Mouse (Mus musculus) liver, embryonic 13.5 days (tissue): ENCODE data around the gene Iyd. TPM values are rescaled to one million over a fixed set of nuclear protein-coding genes. Genes with fewer than 3 reads are reported as not detected.

Source experiments
- ATAC-seq: fragments of 200-750 bp; cut with Nextera tagmentation; 2 replicates; pipeline ENCODE4 v1.8.0; 2017; ENCODE audit warnings: low read depth, mild to moderate bottlenecking, moderate number of reproducible peaks, moderate library complexity
- DNase-seq: peaks from one replicate; pipeline ENCODE4 v3.0.0; 2022
- H3K27ac ChIP-seq: fragments of 300-500 bp; sonication (generic); 2 replicates; pipeline ENCODE4 v1.5.1; 2015; ENCODE audit warnings: moderate library complexity, mild to moderate bottlenecking, inconsistent platforms
- H3K27me3 ChIP-seq: fragments of 300-500 bp; sonication (generic); 2 replicates; pipeline ENCODE4 v1.6.1; 2015; ENCODE audit warnings: mild to moderate bottlenecking, inconsistent platforms
- H3K36me3 ChIP-seq: fragments of 300-500 bp; sonication (generic); 2 replicates; pipeline ENCODE4 v1.6.1; 2015; ENCODE audit warnings: mild to moderate bottlenecking, inconsistent platforms
- H3K4me1 ChIP-seq: fragments of 300-500 bp; sonication (generic); replicated peaks from 2 replicates; pipeline ENCODE4 v1.6.1; 2015; ENCODE audit warnings: inconsistent platforms
- H3K4me2 ChIP-seq: fragments of 300-500 bp; sonication (generic); 2 replicates; pipeline ENCODE4 v1.6.1; 2015; ENCODE audit warnings: inconsistent platforms, mild to moderate bottlenecking, moderate library complexity
- H3K4me3 ChIP-seq: fragments of 300-500 bp; sonication (generic); replicated peaks from 2 replicates; pipeline ENCODE4 v1.5.1; 2015; ENCODE audit warnings: mild to moderate bottlenecking, inconsistent platforms
- H3K9ac ChIP-seq: fragments of 300-500 bp; sonication (generic); 2 replicates; pipeline ENCODE4 v1.6.1; 2015; ENCODE audit warnings: mild to moderate bottlenecking, inconsistent platforms
- H3K9me3 ChIP-seq: fragments of 300-500 bp; sonication (generic); replicated peaks from 2 replicates; pipeline ENCODE4 v1.6.1; 2016; ENCODE audit warnings: inconsistent platforms
- WGBS: fragments of 180-500 bp; shearing (Covaris S2); methylation state at CpG from one replicate; pipeline ENCODE4 v1.1.7; 2015; ENCODE audit not compliant: insufficient replicate concordance; 5-methylcytosine and 5-hydroxymethylcytosine counted together
- polyA plus RNA-seq: library from polyadenylated mRNA; unstranded; fragments of >200 nt; fragmentation: Nextera tagmentation; extraction: Ambion mirVana; gene quantifications from 2 replicates; pipeline ENCODE4 v1.2.1, GENCODE M21; 2015

The Iyd gene
- polyA plus RNA-seq, 1 experiment from 2014 or later, result 5.9 TPM

GRCm38 (mm10) chr10:3514634-3515033 lies 25.4 kb upstream of the Iyd start:
- 62% methylated on average over 1 of the region's 1 CpGs for WGBS

GRCm38 (mm10) chr10:3516442-3516841 lies 23.6 kb upstream of the Iyd start:
- H3K4me2 ChIP-seq, result no peak overlapping the region
- H3K9me3 ChIP-seq, result no peaks in the 10 kb centered on the region
- H3K36me3 ChIP-seq, result no peaks in the 10 kb centered on the region
- no peak overlapping the region for H3K4me3 ChIP-seq
- WGBS, result 28% methylated on average over 6 of the region's 6 CpGs
- no peak overlapping the region for H3K27ac ChIP-seq
- no peak for DNase-seq
- no peak overlapping the region for H3K9ac ChIP-seq
- no peak for ATAC-seq
- H3K4me1 ChIP-seq, result no peaks in the 10 kb centered on the region
- H3K27me3 ChIP-seq, result no peaks in the 10 kb centered on the region

More at GRCm38 (mm10) chr10:3514634-3515033, 25.4 kb upstream of the Iyd start:
- Histone ChIP-seq H3K4me3 (no peak overlapping the region), H3K27me3 (no peaks in the 10 kb centered on the region), H3K27ac (no peak overlapping the region), H3K4me1 (no peaks in the 10 kb centered on the region), H3K36me3 (no peaks in the 10 kb centered on the region), H3K9ac (no peak overlapping the region), H3K9me3 (no peaks in the 10 kb centered on the region), H3K4me2 (no peak overlapping the region)
- ATAC-seq (no peak), DNase-seq (no peak)

- Histone ChIP-seq H3K9ac (no peak overlapping the region), H3K9me3 (no peaks in the 10 kb centered on the region), H3K27me3 (no peaks in the 10 kb centered on the region), H3K4me1 (no peaks in the 10 kb centered on the region), H3K27ac (no peak overlapping the region), H3K4me2 (no peak overlapping the region), H3K36me3 (no peaks in the 10 kb centered on the region), H3K4me3 (no peak overlapping the region)
- DNase-seq, result no peak
- 0 out of 2 replicates have a peak, but pooled peaks have one; percentile 34 for ATAC-seq
- WGBS, result 65% methylated on average over 6 of the region's 6 CpGs
These were observed 16.8 kb upstream of the Iyd start for GRCm38 (mm10) chr10:3523044-3523793.

GRCm38 (mm10) chr10:3524513-3524912 lies 15.5 kb upstream of the Iyd start:
- no peak overlapping the region for H3K9ac ChIP-seq
- no peak overlapping the region for H3K27ac ChIP-seq
- no peaks in the 10 kb centered on the region for H3K27me3 ChIP-seq
- no peaks in the 10 kb centered on the region for H3K9me3 ChIP-seq
- no peak for DNase-seq
- H3K4me3 ChIP-seq, result no peak overlapping the region
- 57% methylated on average over 3 of the region's 3 CpGs for WGBS
- no peaks in the 10 kb centered on the region for H3K36me3 ChIP-seq
- H3K4me1 ChIP-seq, result no peaks in the 10 kb centered on the region
- no peak for ATAC-seq
- H3K4me2 ChIP-seq, result no peak overlapping the region

- 33% methylated on average over 2 of the region's 2 CpGs for WGBS
- Histone ChIP-seq H3K4me2 (no peak overlapping the region), H3K27ac (no peak overlapping the region), H3K9ac (no peak overlapping the region), H3K4me3 (no peak overlapping the region), H3K27me3 (no peaks in the 10 kb centered on the region), H3K36me3 (no peaks in the 10 kb centered on the region), H3K9me3 (no peaks in the 10 kb centered on the region), H3K4me1 (no peaks in the 10 kb centered on the region)
- DNase-seq (no peak), ATAC-seq (no peak)
These were observed 14.5 kb upstream of the Iyd start for GRCm38 (mm10) chr10:3525420-3526019.

- no peak overlapping the region for H3K4me3 ChIP-seq
- no peaks in the 10 kb centered on the region for H3K4me1 ChIP-seq
- H3K4me2 ChIP-seq, result no peak overlapping the region
- H3K27me3 ChIP-seq, result no peaks in the 10 kb centered on the region
- no peaks in the 10 kb centered on the region for H3K9me3 ChIP-seq
- no peak overlapping the region for H3K27ac ChIP-seq
- no peak overlapping the region for H3K9ac ChIP-seq
- ATAC-seq (no peak), DNase-seq (no peak)
- 73% methylated on average over 4 of the region's 4 CpGs for WGBS
- no peaks in the 10 kb centered on the region for H3K36me3 ChIP-seq
These were observed 10.2 kb upstream of the Iyd start for GRCm38 (mm10) chr10:3529807-3530206.

GRCm38 (mm10) chr10:3530661-3531060 lies 9.4 kb upstream of the Iyd start:
- no peaks in the 10 kb centered on the region for H3K36me3 ChIP-seq
- no peak overlapping the region for H3K4me2 ChIP-seq
- H3K9me3 ChIP-seq, result no peaks in the 10 kb centered on the region
- no peak overlapping the region for H3K4me3 ChIP-seq
- ATAC-seq, result no peak
- no peaks in the 10 kb centered on the region for H3K4me1 ChIP-seq
- no peak overlapping the region for H3K9ac ChIP-seq
- DNase-seq, result no peak
- 52% methylated on average over 4 of the region's 4 CpGs for WGBS
- no peaks in the 10 kb centered on the region for H3K27me3 ChIP-seq
- no peak overlapping the region for H3K27ac ChIP-seq

- H3K27me3 ChIP-seq, result no peaks in the 10 kb centered on the region
- 4% methylated on average over 4 of the region's 4 CpGs for WGBS
- DNase-seq (no peak), ATAC-seq (no peak)
- H3K4me3 ChIP-seq, result no peak overlapping the region
- H3K4me1 ChIP-seq, result no peaks in the 10 kb centered on the region
- H3K36me3 ChIP-seq, result no peaks in the 10 kb centered on the region
- H3K4me2 ChIP-seq, result no peak overlapping the region
- no peaks in the 10 kb centered on the region for H3K9me3 ChIP-seq
- H3K9ac ChIP-seq, result no peak overlapping the region
- no peak overlapping the region for H3K27ac ChIP-seq
These were observed 8.7 kb upstream of the Iyd start for GRCm38 (mm10) chr10:3531375-3531774.

- Histone ChIP-seq H3K9me3 (no peaks in the 10 kb centered on the region), H3K4me1 (no peaks in the 10 kb centered on the region), H3K4me3 (no peak overlapping the region), H3K36me3 (no peaks in the 10 kb centered on the region), H3K9ac (no peak overlapping the region), H3K27me3 (no peaks in the 10 kb centered on the region), H3K27ac (no peak overlapping the region), H3K4me2 (no peak overlapping the region)
- no peak for DNase-seq
- ATAC-seq, result no peak
- 8% methylated on average over 7 of the region's 7 CpGs for WGBS
These were observed 5.6 kb upstream of the Iyd start for GRCm38 (mm10) chr10:3534445-3534844.

- Histone ChIP-seq H3K4me1 (no peaks in the 10 kb centered on the region), H3K27ac (no peak overlapping the region), H3K4me3 (no peak overlapping the region), H3K9me3 (no peaks in the 10 kb centered on the region), H3K4me2 (no peak overlapping the region), H3K27me3 (no peaks in the 10 kb centered on the region), H3K36me3 (no peaks in the 10 kb centered on the region), H3K9ac (no peak overlapping the region)
- DNase-seq, result no peak
- ATAC-seq, result no peak
- 50% methylated on average over 1 of the region's 1 CpGs for WGBS
These were observed 3.7 kb upstream of the Iyd start for GRCm38 (mm10) chr10:3536361-3536760.

GRCm38 (mm10) chr10:3549384-3549783 lies 9.3 kb downstream of the Iyd start:
- no peak overlapping the region for H3K9ac ChIP-seq

GRCm38 (mm10) chr10:3555128-3555527 lies 15.1 kb downstream of the Iyd start:
- no peaks in the 10 kb centered on the region for H3K27me3 ChIP-seq
- no peak overlapping the region for H3K4me2 ChIP-seq
- DNase-seq (no peak), ATAC-seq (no peak)
- H3K4me1 ChIP-seq, result no peaks in the 10 kb centered on the region
- no peak overlapping the region for H3K4me3 ChIP-seq
- H3K27ac ChIP-seq, result no peak overlapping the region
- 35% methylated on average over 5 of the region's 5 CpGs for WGBS
- H3K36me3 ChIP-seq, result no peaks in the 10 kb centered on the region
- H3K9me3 ChIP-seq, result no peaks in the 10 kb centered on the region
- H3K9ac ChIP-seq, result no peak overlapping the region

More at GRCm38 (mm10) chr10:3549384-3549783, 9.3 kb downstream of the Iyd start:
- Histone ChIP-seq H3K9me3 (no peaks in the 10 kb centered on the region), H3K4me1 (no peaks in the 10 kb centered on the region), H3K4me3 (no peak overlapping the region), H3K36me3 (no peaks in the 10 kb centered on the region), H3K27me3 (no peaks in the 10 kb centered on the region), H3K27ac (no peak overlapping the region), H3K4me2 (no peak overlapping the region)
- ATAC-seq (no peak), DNase-seq (no peak)
- 52% methylated on average over 2 of the region's 2 CpGs for WGBS
